Mouse (Mus musculus): ENCODE measurements at regions not wholly inside any gene's neighbourhood (a gene's known extent, or its start where the extent isn't known, plus 50 kb on each side); places are given as distances from the start of the nearest gene placed in this dataset.
A peak's percentile ranks its signal among the peaks of the same experiment; 100 is the strongest.

GRCm38 (mm10) chr4:54340106-54340505 is 514.3 kb downstream of the Tmem38b start:
- H3K27ac ChIP-seq (replicated peaks; ENCODE audit: low read depth, low read length): no peak overlapping the region
- ATAC-seq (ENCODE audit: low read depth): no peak

GRCm38 (mm10) chr4:54353657-54354390 is 528.0 kb downstream of the Tmem38b start:
- WGBS: 67% methylated on average over 8 of the region's 8 CpGs
- H3K36me3 ChIP-seq (ENCODE audit: control insufficient read depth, insufficient read depth, low read length): no peaks in the 10 kb centered on the region
- no peaks in the 10 kb centered on the region for H3K9me3 ChIP-seq (ENCODE audit: control insufficient read depth, low read length)
- no peak overlapping the region for H3K4me2 ChIP-seq (ENCODE audit: low read depth, low read length)
- no peaks in the 10 kb centered on the region for H3K27me3 ChIP-seq (replicated peaks; ENCODE audit: control insufficient read depth, insufficient read depth, low read length)
- no peak for ATAC-seq (ENCODE audit: low read depth)
- H3K4me1 ChIP-seq (ENCODE audit: control insufficient read depth, insufficient read depth, low read length): no peaks in the 10 kb centered on the region
- no peak for DNase-seq (ENCODE audit: low spot score)
- H3K27ac ChIP-seq (replicated peaks; ENCODE audit: low read depth, low read length): no peak overlapping the region
- no peak overlapping the region for H3K4me3 ChIP-seq (ENCODE audit: low read depth, low read length)
- H3K9ac ChIP-seq (ENCODE audit: low read depth, low read length): no peak overlapping the region

More at GRCm38 (mm10) chr4:54340106-54340505, 514.3 kb downstream of the Tmem38b start:
- DNase-seq (ENCODE audit: low spot score): peak; percentile 70
- no peak overlapping the region for H3K4me2 ChIP-seq (ENCODE audit: low read depth, low read length)
- no peak overlapping the region for H3K9ac ChIP-seq (ENCODE audit: low read depth, low read length)
- no peaks in the 10 kb centered on the region for H3K27me3 ChIP-seq (replicated peaks; ENCODE audit: control insufficient read depth, insufficient read depth, low read length)
- no peaks in the 10 kb centered on the region for H3K36me3 ChIP-seq (ENCODE audit: control insufficient read depth, insufficient read depth, low read length)
- WGBS: 81% methylated on average over 1 of the region's 1 CpGs
- peaks cover 8% of the 10 kb centered on the region for H3K4me1 ChIP-seq (ENCODE audit: control insufficient read depth, insufficient read depth, low read length)
- no peak overlapping the region for H3K4me3 ChIP-seq (ENCODE audit: low read depth, low read length)
- H3K9me3 ChIP-seq (ENCODE audit: control insufficient read depth, low read length): no peaks in the 10 kb centered on the region

- H3K4me3 ChIP-seq (ENCODE audit: low read depth, low read length): no peak overlapping the region
- WGBS: 40% methylated on average over 4 of the region's 4 CpGs
- no peak overlapping the region for H3K9ac ChIP-seq (ENCODE audit: low read depth, low read length)
- DNase-seq (ENCODE audit: low spot score) (no peak), ATAC-seq (ENCODE audit: low read depth) (no peak)
- H3K4me1 ChIP-seq (ENCODE audit: control insufficient read depth, insufficient read depth, low read length): no peaks in the 10 kb centered on the region
- H3K36me3 ChIP-seq (ENCODE audit: control insufficient read depth, insufficient read depth, low read length): no peaks in the 10 kb centered on the region
- no peaks in the 10 kb centered on the region for H3K9me3 ChIP-seq (ENCODE audit: control insufficient read depth, low read length)
- H3K4me2 ChIP-seq (ENCODE audit: low read depth, low read length): no peak overlapping the region
- no peak overlapping the region for H3K27ac ChIP-seq (replicated peaks; ENCODE audit: low read depth, low read length)
- H3K27me3 ChIP-seq (replicated peaks; ENCODE audit: control insufficient read depth, insufficient read depth, low read length): no peaks in the 10 kb centered on the region
Observed at GRCm38 (mm10) chr4:54354391-54354726, 528.5 kb downstream of the Tmem38b start.

DNA sequence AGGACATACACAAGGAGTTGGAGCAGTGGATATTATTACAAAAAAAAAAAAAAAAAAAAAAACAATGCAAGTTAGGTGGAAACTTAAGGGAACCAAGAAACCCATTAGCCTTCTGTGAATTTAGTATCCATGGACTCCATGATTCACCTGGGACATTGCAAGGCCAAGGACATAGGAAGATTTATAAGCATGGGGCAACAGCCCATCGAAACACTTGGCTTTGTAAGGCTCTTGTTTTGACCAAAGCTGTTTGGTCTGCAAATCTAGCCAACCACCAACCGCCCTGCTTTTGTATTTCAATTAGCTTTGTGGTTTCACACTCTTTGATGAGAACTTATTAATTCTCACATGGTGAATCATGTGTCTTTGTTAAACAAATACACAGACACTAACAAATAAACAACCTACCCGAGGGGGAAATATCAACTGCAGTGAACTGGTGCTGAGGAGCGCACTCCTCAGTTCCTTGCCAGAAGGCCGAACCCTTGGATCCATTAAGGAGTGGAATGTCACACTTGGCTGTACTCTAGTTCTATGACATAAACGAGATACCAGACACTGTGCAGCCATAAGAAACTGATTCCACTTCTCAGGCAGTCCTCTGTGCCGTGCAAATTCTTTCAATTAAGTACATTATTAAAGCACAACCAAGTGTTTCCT is 529.7 kb downstream of the Tmem38b start:
- 67% methylated on average over 7 of the region's 7 CpGs for WGBS
- Histone ChIP-seq H3K9me3 (ENCODE audit: control insufficient read depth, low read length) (no peaks in the 10 kb centered on the region), H3K9ac (ENCODE audit: low read depth, low read length) (no peak overlapping the region), H3K36me3 (ENCODE audit: control insufficient read depth, insufficient read depth, low read length) (no peaks in the 10 kb centered on the region), H3K27me3 (replicated peaks; ENCODE audit: control insufficient read depth, insufficient read depth, low read length) (no peaks in the 10 kb centered on the region), H3K4me1 (ENCODE audit: control insufficient read depth, insufficient read depth, low read length) (no peaks in the 10 kb centered on the region), H3K4me2 (ENCODE audit: low read depth, low read length) (no peak overlapping the region), H3K4me3 (ENCODE audit: low read depth, low read length) (no peak overlapping the region), H3K27ac (replicated peaks; ENCODE audit: low read depth, low read length) (no peak overlapping the region)
- DNase-seq (ENCODE audit: low spot score) (no peak), ATAC-seq (ENCODE audit: low read depth) (no peak)

- no peaks in the 10 kb centered on the region for H3K36me3 ChIP-seq (ENCODE audit: control insufficient read depth, insufficient read depth, low read length)
- H3K27ac ChIP-seq (replicated peaks; ENCODE audit: low read depth, low read length): no peak overlapping the region
- no peak overlapping the region for H3K4me2 ChIP-seq (ENCODE audit: low read depth, low read length)
- WGBS: 81% methylated on average over 2 of the region's 2 CpGs
- H3K27me3 ChIP-seq (replicated peaks; ENCODE audit: control insufficient read depth, insufficient read depth, low read length): no peaks in the 10 kb centered on the region
- no peaks in the 10 kb centered on the region for H3K9me3 ChIP-seq (ENCODE audit: control insufficient read depth, low read length)
- H3K4me1 ChIP-seq (ENCODE audit: control insufficient read depth, insufficient read depth, low read length): no peaks in the 10 kb centered on the region
- no peak overlapping the region for H3K9ac ChIP-seq (ENCODE audit: low read depth, low read length)
- DNase-seq (ENCODE audit: low spot score): no peak
- no peak overlapping the region for H3K4me3 ChIP-seq (ENCODE audit: low read depth, low read length)
- ATAC-seq (ENCODE audit: low read depth): no peak
Observed at GRCm38 (mm10) chr4:54356041-54356427, 530.2 kb downstream of the Tmem38b start.

DNA sequence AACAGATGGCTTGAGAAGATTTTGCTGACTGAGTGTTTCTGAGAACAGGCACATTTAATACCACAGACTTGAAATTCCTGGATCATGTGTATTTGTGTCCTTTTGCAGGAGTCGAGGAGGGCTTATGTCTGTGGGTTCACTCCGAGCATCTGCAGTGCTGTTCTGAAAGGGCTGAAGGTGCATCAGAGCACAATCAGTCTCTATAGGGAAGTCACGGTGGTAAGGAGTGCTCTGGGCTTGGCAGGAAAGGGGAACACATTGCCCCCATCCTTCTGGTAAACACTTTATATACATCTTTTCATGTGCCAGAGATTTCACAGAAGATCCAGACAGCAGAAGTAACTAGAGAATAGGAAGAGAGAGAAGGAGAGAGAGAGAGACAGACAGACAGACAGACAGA is 545.1 kb downstream of the Tmem38b start:
- peak; percentile 10 for DNase-seq (ENCODE audit: low spot score)
- H3K9me3 ChIP-seq (ENCODE audit: control insufficient read depth, low read length): no peaks in the 10 kb centered on the region
- no peak overlapping the region for H3K9ac ChIP-seq (ENCODE audit: low read depth, low read length)
- peaks cover 22% of the 10 kb centered on the region for H3K4me1 ChIP-seq (ENCODE audit: control insufficient read depth, insufficient read depth, low read length)
- no peaks in the 10 kb centered on the region for H3K27me3 ChIP-seq (replicated peaks; ENCODE audit: control insufficient read depth, insufficient read depth, low read length)
- no peak overlapping the region for H3K4me3 ChIP-seq (ENCODE audit: low read depth, low read length)
- ATAC-seq (ENCODE audit: low read depth): no peak
- no peak overlapping the region for H3K27ac ChIP-seq (replicated peaks; ENCODE audit: low read depth, low read length)
- no peaks in the 10 kb centered on the region for H3K36me3 ChIP-seq (ENCODE audit: control insufficient read depth, insufficient read depth, low read length)
- H3K4me2 ChIP-seq (ENCODE audit: low read depth, low read length): no peak overlapping the region
- 20% methylated on average over 3 of the region's 3 CpGs for WGBS

DNA sequence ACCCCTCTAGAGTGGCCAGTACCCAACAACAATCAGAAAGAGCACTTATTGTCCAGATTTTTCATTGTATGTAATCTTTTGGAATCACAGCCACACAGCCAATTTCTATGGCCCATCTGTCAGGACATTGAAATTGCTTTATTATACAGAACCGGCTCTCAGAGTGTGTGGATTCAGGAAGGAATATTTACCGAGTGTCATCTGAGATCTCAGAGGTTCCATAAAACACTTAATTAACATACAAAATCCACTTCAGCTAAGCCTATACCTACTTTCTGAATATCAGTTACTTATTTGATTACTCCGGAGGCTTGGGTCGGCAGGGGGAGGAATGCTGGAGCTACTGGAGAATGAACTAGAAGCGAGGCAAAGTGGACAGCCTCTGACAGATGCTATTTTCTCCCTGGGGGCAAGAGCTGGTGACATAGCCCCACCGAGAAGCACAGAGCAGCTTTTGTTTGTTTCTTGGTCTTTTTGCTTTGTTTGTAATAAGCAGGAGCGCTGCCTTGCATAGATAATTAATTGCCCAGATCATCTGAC is 545.6 kb downstream of the Tmem38b start:
- H3K27me3 ChIP-seq (replicated peaks; ENCODE audit: control insufficient read depth, insufficient read depth, low read length): no peaks in the 10 kb centered on the region
- no peak for ATAC-seq (ENCODE audit: low read depth)
- DNase-seq (ENCODE audit: low spot score): peak; percentile 36
- no peak overlapping the region for H3K4me3 ChIP-seq (ENCODE audit: low read depth, low read length)
- no peak overlapping the region for H3K27ac ChIP-seq (replicated peaks; ENCODE audit: low read depth, low read length)
- peaks cover 22% of the 10 kb centered on the region for H3K4me1 ChIP-seq (ENCODE audit: control insufficient read depth, insufficient read depth, low read length)
- no peaks in the 10 kb centered on the region for H3K36me3 ChIP-seq (ENCODE audit: control insufficient read depth, insufficient read depth, low read length)
- WGBS: 16% methylated on average over 7 of the region's 7 CpGs
- no peak overlapping the region for H3K9ac ChIP-seq (ENCODE audit: low read depth, low read length)
- H3K4me2 ChIP-seq (ENCODE audit: low read depth, low read length): no peak overlapping the region
- H3K9me3 ChIP-seq (ENCODE audit: control insufficient read depth, low read length): no peaks in the 10 kb centered on the region

DNA sequence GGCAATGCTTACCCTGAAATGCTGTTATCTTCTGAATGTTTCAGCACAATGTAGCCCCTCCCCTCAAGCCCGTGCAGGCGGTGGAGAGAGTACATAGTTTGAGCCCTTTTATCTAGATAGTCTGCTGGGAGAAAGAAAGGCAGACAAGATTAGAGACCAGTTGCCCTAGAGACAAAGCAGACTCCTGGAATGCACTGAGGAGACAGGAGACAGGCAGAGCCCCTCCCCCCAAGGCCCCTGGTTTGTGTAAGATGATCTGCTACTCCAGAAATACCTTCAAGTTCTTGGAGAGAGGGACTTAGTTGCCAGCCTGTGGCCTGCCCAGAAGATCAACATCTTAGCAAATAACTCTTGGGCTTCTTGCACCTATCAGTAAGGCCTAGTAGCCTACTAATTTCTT is 547.8 kb downstream of the Tmem38b start:
- Histone ChIP-seq H3K27me3 (replicated peaks; ENCODE audit: control insufficient read depth, insufficient read depth, low read length) (no peaks in the 10 kb centered on the region), H3K9me3 (ENCODE audit: control insufficient read depth, low read length) (no peaks in the 10 kb centered on the region), H3K27ac (replicated peaks; ENCODE audit: low read depth, low read length) (no peak overlapping the region; the same call in 1 of the 2 replicates), H3K36me3 (ENCODE audit: control insufficient read depth, insufficient read depth, low read length) (no peaks in the 10 kb centered on the region), H3K4me2 (ENCODE audit: low read depth, low read length) (no peak overlapping the region), H3K4me3 (ENCODE audit: low read depth, low read length) (no peak overlapping the region), H3K4me1 (ENCODE audit: control insufficient read depth, insufficient read depth, low read length) (peaks cover 24% of the 10 kb centered on the region), H3K9ac (ENCODE audit: low read depth, low read length) (no peak overlapping the region)
- WGBS: 12% methylated on average over 2 of the region's 2 CpGs
- DNase-seq (ENCODE audit: low spot score) (peak; percentile 64), ATAC-seq (ENCODE audit: low read depth) (peak; percentile 73)
